Mouse (Mus musculus) layer of hippocampus, adult 8-10 months (tissue): Measurements from ENCODE around the gene Olfr1198. TPM values are rescaled to one million over a fixed set of nuclear protein-coding genes. Genes with fewer than 3 reads are reported as not detected.

Source experiments
- DNase-seq, 2 experiments: peaks; one replicate each; pipeline ENCODE4 v3.0.0; 2022; ENCODE audit warnings: low spot score in 2 of 2
- total RNA-seq, 4 experiments: library from RNA; stranded (reverse); gene quantifications; 2 replicates each; pipeline ENCODE4 v1.2.4; 2022

Gene Olfr1198
- total RNA-seq = not detected

DNA sequence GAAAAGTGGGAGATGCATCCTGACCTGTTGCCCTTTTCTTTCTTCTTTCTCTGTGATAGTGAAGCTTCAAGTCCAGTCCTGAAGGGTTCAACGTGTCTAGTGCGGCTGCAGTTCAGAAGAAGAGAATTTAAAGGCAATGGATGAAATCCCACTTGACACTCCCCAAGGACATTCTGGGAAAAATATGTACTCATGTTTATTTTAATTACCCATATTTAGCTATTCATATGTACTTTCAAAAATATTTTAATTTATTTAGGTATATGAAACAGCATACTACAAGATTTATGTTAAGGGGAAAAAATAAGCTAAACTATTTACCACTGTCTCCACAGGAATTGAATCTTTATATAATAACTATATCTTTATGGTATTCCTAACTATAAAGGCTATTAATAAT lies at the start of gene Olfr1198:
TSS of gene Olfr1198 (minus strand) at position 101 of the 400 bp plus-strand sequence.
- no peak for DNase-seq

DNA sequence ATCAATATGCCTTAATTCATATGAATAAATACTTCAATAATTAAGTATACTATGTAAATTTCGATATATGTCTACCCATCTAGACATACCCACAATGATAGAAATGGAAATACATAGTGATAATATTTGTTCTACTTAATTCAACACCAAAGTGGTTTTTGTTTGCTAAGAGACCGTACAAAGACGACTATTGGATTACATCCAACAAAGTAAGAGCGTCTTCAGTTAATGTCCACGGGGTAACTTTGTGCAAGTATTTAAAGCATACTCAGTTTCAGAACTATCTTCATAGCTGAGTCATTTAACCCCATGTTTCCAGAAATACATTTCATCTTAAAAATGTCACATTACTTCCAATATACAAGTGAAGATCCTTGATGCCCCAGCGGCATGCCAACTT lies 41.6 kb upstream of the Olfr1198 start, which contains the start of gene Olfr1201:
TSS of gene Olfr1201 (plus strand) at position 301 of the 400 bp plus-strand sequence.
- no peak for DNase-seq

DNA sequence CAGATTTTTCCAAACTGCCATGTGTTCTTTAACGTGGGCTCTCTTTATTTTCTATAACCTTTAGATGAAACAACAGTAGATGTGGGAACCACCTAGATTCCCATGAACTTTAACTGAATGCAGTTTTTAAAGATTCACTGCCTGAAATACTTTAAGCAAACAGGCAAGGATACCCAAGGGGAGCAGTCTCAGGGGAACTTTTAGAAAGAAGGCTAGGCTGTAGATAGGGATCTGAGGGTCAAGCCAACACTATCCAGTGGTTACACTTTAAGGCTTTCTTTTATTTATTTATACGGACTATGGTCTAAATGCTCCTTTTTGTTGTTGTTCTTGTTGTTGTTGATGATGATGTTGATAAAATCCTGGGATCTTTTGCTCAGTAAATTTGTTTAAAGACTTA lies 19.2 kb upstream of the Olfr1198 start, which contains the start of gene Olfr1200:
TSS of gene Olfr1200 (minus strand) at position 101 of the 400 bp plus-strand sequence.
- no peak for DNase-seq

DNA sequence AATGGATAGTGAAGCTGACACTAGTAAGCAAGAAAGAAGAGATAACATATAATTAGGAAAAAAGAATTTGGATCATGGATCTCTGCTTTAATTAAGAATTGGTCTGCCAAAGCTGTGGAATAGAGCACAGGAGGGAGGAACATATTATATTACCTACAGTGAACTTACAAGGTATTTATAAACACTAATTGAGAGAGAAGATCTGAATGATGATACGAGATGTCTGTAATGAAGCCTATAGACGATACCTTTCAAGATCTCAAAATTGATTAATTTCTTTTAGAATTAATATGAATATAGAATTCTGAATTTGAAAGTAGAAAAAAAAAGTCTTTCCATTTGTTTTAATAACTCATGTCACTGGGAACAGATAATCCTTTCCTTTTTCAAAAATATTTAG lies 9.2 kb upstream of the Olfr1198 start, which contains the start of gene Olfr1199:
TSS of gene Olfr1199 (minus strand) at position 101 of the 400 bp plus-strand sequence.
- DNase-seq = no peak

DNA sequence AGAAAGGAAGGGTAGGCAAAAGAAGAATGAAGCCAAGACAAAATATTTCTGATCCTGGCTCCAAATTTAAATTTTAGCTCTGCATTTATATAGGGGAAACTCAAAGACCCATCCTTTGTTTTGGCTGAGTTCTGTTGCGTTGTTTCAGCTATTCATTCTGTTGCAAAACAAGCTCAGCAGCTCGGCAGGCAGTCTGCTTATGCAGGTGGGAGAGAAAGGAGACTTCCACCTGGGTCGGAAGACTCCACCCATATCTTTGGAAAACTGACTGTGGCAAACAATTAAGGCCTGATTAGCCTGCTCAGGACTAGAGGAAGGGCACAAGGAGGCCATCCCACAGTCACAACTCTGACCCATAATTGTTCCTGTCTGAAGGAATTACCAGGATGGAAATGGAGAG lies 7.8 kb downstream of the Olfr1198 start:
- DNase-seq = no peak

DNA sequence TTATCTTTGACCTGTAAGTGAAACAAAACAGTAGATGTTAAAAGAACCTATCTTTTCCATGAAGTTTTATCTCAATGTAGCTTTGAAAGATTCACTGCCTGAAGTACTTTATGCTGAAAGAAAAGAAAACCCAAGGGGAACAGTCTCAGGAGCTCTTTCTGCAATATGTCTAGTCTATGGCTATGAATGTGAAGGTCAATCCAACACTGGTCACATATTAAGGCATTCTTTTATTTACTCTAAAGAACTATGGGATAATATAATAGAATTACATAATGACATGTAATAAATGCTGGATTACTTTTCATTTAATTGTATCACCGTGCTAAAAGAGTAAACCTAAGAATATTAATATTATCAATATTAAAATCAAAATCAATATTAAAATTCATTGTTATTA lies 18.9 kb downstream of the Olfr1198 start, which contains the start of gene Olfr1197:
TSS of gene Olfr1197 (minus strand) at position 101 of the 400 bp plus-strand sequence.
- DNase-seq = no peak

DNA sequence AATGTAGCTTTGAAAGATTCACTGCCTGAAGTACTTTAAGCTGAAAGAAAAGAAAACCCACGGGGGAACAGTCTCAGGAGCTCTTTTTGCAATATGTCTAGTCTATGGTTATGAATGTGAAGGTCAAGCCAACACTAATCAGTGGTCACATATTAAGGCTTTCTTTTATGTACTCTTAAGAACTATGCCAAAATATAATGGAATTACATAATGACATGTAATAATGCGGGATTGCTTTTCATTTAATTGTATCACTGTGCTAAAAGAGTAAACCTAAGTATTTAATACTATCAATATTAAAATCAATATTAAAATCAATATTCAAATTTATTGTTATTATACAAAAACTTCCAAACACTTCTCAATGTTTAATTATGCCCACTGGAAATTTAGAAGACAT lies 46.7 kb downstream of the Olfr1198 start, which contains the start of gene Olfr1196:
TSS of gene Olfr1196 (minus strand) at position 101 of the 400 bp plus-strand sequence.
- no peak for DNase-seq

Other genes with a start within 250 kb of the Olfr1198 start
- not detected for gene Olfr1186, start 232.8 kb downstream of the Olfr1198 start, total RNA-seq
- gene Olfr1188, start 194.4 kb downstream of the Olfr1198 start, total RNA-seq = not detected
- gene Olfr1189, start 164.9 kb downstream of the Olfr1198 start, total RNA-seq = not detected
- under 1 TPM in 1 of 4 experiments, not detected in 3; 0.06 TPM for gene Olfr1191-ps1, start 110.8 kb downstream of the Olfr1198 start, total RNA-seq
- gene Olfr1192-ps1, start 102.9 kb downstream of the Olfr1198 start, total RNA-seq = not detected
- not detected for gene Olfr1193, start 75.7 kb downstream of the Olfr1198 start, total RNA-seq
- gene Olfr1195, start 62.2 kb downstream of the Olfr1198 start, total RNA-seq = not detected
- gene Olfr1196, start 46.8 kb downstream of the Olfr1198 start, total RNA-seq = not detected
- not detected for gene Olfr1197, start 19.0 kb downstream of the Olfr1198 start, total RNA-seq
- not detected for gene Olfr1199, start 9.1 kb upstream of the Olfr1198 start, total RNA-seq
- gene Olfr1200, start 19.1 kb upstream of the Olfr1198 start, total RNA-seq = not detected
- gene Olfr1201, start 41.7 kb upstream of the Olfr1198 start, total RNA-seq = not detected
- gene Olfr1202, start 63.1 kb upstream of the Olfr1198 start, total RNA-seq = not detected
- gene Olfr1205, start 78.4 kb upstream of the Olfr1198 start, total RNA-seq = not detected
- not detected for gene Olfr1204, start 97.9 kb upstream of the Olfr1198 start, total RNA-seq
- gene Olfr1206, start 111.9 kb upstream of the Olfr1198 start, total RNA-seq = not detected
- gene Olfr1208, start 150.9 kb upstream of the Olfr1198 start, total RNA-seq = not detected
- not detected for gene Olfr1209, start 163.8 kb upstream of the Olfr1198 start, total RNA-seq
- gene Olfr1211, start 186.7 kb upstream of the Olfr1198 start, total RNA-seq = not detected
- gene Olfr1212, start 202.6 kb upstream of the Olfr1198 start, total RNA-seq = not detected
- gene Gm13762, start 228.9 kb upstream of the Olfr1198 start, total RNA-seq = not detected
- not detected for gene Olfr1214, start 241.3 kb upstream of the Olfr1198 start, total RNA-seq